Mouse (Mus musculus) frontal cortex, postnatal 10 days (tissue): Measurements from ENCODE around the gene Smco2.
A peak's percentile ranks its signal among the peaks of the same experiment; 100 is the strongest.

Experiments
- DNase-seq, 2 experiments: peaks; one replicate each; pipeline ENCODE4 v3.0.0; 2022; ENCODE audit warnings: low spot score in 2 of 2, mixed read lengths in 1 of 2

The Smco2 gene

GRCm38 (mm10) chr6:146850050-146850449 is at the start of gene Smco2:
TSS of gene Smco2 (plus strand) at chr6:146850104.
- no peak for DNase-seq

DNA sequence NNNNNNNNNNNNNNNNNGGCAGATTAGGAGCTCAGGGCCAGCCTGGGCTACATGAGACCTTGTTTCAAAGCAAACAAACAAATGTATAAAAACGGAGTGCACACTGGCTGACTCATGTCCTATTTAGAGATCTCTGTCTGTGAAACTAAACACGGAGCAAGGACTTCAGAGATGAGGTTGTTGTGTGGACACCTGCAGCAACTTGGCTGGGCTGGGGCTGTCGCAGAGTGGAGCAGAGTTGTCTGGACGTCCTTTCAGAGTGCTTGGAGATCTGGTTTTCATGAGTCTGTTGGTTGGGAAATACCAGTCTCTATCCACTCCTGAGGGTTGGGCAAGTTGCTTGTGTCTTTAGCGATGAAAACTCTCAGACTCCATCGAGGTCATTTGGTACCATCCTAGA is 39.9 kb upstream of the Smco2 start:
- no peak for DNase-seq

- no peak for DNase-seq
These were observed 36.9 kb upstream of the Smco2 start for GRCm38 (mm10) chr6:146813007-146813406.

DNA sequence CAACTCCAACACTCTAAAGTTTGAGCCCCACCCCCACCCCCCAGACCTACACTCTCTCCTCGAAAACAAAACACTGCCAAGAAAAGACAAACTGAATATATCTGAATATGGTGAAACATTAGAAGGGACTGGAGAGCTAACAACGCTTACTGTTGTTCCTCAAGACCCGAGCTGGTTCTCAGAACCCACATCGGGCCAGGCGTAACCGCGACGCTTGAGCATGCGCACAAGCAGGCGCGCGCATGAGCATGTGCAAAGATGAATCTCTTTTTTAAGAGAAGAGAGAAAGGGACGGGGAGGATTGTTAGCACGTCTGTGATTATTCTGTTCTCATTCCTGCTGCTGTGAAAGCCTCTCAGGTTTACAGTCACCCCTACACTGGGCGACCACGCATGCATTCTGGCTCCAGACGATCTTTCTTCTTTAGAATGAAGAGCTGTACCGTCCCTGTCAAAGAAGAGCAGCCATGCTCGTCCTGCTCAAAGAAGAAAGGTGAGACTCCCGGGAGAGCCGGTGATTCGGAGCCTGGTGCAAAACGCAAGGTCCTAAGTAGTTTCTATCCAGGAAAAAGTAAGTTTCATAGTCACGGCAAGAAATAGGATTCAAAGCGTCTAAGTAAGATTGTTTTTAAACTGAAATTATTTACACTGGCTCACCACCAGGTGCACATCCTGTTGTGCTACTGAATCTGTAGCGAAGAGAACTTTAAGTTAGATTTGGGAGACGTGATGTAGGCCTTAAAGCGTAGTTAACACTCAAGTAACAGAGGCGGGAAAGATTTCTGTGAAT is 29.5 kb upstream of the Smco2 start:
- DNase-seq = no peak

DNA sequence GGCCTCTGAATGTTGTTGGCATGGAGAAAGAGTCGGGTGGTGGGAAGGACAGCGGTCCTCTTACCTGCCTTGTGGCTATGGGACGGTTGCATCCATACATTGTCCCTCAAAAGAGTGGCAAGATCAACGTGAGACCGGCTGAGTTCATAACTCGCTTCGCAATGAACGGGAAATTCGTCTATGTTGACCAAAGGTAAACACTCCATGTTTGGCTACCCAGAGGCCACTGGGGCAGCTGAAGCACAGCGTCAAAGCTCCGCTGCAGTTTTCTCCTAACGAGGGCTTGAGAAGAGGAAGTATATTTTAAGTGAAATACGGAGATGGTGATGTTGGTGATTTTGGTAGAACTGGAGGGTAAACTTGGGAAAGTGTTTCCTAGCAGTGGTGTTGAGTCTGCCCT is 27.9 kb upstream of the Smco2 start:
- no peak for DNase-seq

DNA sequence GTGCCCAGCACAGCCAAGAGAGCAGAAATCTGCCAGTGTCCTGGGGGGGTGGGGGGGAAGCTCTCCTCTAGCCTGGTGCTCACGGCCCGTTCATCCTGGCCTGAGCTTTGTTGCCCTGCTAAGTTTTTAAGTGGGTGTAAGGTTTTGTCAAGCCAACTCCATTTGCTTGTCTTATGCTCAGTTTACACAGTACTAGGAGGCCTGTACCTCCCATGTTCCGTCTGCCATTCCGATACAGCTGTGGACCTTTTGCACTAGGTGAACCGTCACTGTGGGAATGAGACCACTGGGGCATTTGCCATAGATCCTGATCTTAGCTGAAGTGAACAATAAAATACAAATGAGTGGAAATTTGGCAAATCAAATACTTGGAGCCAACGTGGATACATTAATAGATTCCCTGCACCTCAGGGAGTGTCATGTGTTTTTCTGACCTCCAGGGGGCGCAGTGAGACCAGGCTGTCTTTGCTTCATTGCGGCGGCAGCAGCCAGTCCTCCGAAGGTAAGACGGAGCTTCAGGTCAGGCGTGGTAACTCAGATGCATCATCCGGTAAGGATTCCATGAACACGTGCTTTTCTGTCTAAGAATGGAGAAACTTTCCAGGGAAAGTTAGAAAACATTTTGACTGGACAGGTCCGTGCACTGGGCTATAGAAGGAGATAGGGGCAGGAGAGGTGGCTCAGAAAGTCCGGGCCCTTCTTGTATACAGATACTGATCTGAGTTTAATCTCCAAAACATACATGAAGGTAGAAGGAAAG is 25.0 kb upstream of the Smco2 start:
- peak; percentile 38 to 64 for DNase-seq

DNA sequence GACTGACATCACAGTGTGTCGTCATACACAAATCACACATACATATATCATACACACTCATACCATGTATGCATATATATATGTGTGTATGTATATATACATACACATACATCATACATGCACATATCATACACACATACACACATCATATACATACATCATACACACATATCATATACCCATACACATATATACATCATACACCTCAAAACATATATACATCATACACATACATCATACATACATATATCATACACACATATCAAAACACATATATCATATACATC is 24.5 kb upstream of the Smco2 start:
- no peak for DNase-seq

DNA sequence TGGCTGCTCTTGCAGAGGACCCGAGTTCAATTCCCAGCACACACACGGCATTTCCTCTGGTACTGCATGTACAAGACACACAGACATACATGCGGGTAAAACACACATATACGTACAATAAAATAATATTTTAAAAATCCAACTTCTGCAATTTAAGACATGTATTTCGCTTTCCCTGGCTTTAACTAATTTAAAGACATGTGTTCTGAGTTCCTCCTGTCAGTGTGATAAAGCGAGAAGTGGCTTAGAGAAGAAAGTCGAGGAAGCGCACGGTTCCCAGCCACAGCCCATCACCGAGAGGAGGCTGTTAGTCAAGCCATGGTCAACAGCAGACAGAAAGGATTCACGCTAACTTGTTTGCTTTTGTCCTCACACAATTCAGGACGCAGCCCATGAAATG is 18.6 kb upstream of the Smco2 start:
- no peak for DNase-seq

DNA sequence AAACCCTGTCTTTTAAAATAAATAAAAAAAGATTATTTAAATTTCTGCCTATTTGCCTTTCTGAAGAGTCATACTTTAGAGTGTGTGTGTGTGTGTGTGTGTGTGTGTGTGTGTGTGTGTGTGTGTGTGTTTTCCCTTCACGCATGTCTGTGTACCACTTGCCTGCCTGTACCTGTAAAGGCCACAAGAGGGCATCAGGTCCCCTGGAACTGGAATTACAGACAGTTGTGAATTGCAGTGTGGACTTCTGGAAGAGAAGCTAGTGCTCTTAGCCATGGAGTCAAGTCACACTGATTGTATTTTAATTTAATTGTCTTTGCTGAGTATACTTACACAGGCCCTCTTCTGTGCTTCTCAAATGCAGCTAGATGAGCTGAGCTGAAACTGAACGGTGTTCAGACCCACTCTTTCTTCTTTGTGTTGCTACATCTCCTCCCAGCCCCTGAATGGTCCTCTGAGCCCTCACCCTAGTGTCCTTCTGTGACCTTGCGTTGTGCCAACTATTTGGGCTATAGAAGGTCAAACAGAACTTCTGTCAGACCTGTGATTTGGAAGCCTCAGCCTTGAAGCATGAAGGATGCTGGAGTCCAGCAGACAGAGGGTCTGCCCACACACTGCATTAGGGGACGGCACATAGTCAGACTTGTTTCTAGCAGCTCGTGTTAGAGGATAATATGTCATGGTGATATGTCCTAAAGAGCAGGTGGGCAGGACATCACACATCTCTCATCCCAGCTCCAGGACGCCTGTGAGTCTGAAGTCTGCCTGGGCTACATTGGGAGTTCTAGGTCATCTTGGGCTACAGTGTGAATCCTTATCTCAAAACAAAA is 16.2 kb upstream of the Smco2 start:
- DNase-seq = peak; percentile 19 to 44

DNA sequence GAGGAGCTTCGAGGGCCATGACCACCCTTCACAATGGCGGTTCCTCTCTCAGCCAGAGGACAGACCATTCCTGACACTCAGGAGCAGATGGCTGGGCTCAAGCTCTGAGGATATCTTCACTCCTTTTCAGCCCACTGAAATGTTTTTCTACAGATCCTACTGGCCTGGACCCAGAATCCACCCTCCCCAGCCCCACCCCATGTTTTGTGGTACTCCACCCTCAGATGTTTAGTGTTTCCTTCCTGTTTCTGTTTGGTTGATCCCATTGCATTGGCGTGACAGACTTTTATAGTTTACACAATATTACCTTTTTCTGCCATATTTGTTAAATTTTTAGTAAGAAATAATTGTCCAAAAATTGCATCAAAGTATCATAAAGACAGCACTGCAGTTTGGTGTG is 15.6 kb upstream of the Smco2 start:
- no peak for DNase-seq

GRCm38 (mm10) chr6:146835784-146836183 is 14.1 kb upstream of the Smco2 start:
- DNase-seq = no peak

DNA sequence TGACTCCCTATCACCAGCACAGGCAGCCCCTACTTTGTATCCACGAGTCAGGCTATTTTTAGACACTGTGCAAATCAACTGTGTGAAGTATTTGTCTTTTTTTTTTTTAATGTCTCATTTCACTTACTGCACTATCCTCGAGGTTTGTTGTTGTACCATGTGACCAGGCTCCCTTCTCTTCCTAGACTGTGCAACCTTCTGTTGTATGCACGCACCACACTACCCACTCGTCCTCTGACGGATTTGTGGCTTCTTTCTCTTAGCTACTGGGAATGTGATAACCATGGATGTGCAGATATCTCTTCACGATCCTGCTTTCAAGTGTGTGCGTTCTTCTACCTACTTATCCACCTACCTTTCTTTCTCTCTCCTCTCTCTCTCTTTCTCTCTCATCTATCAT is 12.6 kb upstream of the Smco2 start:
- no peak for DNase-seq

GRCm38 (mm10) chr6:146838366-146838765 is 11.5 kb upstream of the Smco2 start:
- no peak for DNase-seq

DNA sequence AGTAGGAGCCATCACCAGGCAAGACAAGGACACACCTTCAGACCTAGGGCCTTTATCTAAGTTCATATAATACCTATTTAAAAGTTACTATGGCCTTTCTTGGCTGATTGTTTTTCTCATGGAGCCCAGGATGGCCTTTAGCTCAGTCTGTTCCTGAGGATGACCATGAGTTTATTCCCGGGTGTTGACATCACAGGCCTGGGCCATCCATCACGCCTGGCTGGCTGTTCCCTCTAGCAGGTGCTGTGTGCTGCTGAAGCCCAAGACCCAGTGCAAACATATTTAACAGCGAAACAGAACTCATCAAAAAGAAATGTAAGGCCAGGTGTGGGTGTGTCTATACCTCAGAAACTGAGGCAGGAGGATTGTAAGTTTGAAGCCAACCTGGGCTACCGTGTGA is 11.0 kb upstream of the Smco2 start:
- no peak for DNase-seq

DNA sequence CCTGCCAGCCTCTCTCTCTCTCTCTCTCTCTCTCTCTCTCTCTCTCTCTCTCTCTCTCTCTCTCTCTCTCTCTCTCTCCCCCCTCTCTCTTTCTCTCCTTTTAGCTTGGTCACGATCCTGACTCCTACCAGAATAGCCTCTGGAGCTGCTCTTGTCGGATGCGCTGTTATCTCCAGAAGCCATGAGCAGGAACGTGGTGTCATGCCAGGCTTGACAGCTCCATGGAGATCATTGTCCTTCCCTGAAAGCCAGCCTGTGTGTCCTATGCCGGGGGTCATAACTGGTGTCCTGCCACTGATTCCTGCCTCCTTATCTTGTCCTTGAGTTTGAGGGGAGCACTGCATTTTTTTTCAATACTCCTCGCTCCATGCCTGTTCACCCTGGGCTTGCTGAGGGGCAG is 5.0 kb upstream of the Smco2 start:
- DNase-seq = no peak

DNA sequence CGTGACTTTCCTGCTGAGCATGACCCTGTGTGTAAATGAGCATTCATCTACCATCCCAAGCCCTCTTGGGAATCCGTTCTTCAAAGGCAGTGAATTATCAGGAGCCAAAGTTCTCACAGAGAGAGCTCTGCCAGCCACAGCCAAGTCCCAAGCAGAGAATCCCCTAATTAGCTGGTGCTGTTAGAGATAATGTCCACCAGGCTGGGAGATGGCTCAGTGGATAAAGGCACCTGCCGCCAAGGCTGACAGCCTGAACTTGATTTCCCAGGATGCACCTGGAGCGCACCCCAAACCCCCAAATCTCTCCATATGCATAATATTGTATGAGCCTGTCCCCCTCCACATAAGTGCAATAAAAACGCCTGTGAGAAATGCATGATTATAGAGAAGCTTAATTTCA is 4.6 kb upstream of the Smco2 start:
- no peak for DNase-seq

DNA sequence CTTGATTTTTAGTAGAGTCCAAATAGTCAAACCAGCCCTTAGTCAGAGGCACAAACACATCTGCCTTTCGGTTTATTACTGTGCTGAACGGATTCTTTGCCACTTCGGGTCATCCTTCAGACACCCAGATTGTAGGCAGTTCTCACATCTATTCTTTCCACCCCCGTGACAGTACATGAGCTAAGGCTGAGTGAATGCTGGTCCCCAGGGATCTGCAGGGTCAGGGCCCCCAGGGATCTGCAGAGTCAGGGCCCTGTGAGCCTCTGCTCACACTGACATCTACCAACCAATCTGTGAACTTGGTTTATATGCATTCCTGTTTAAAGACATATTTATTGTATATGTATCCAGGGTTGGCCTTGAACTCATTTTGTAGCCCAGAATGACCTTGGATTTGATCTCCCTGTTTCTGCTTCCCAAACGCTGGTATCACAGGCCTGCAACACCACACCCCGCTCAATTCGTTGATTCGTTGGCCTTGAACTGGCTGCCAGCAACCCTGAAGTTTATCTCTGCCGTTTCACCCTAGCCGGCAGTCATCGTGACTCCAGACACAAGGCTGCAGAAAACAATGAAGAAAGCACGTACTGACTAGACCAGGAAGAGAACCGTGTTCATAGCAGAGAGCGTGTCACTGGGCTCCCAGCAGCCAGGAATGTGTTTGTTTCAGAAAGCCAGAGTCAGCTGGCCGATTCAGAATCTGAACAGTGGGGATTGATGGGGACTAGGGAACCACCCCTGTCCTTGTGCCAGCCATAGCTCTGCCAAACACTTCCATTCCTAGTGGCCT is 3.7 kb upstream of the Smco2 start:
- no peak for DNase-seq

DNA sequence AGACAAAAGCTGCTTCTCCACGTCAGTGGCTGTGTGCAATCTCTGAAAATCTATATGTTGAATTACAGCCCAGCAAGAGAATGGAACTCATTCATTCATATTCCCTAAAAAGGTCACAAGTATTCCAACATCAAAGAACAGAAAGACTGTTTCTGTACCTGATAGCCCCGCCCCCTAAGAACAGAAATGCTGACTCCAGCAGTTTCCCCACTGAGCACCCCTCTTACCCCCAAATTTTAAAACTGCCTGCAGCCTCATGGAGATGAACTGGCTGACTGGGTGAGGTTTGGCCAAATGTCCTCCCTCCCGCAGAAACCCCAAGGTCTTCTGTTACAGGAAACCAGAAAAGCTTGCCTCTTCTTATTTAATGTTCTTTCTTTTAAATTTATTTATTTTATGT is 2.5 kb upstream of the Smco2 start:
- DNase-seq = no peak

DNA sequence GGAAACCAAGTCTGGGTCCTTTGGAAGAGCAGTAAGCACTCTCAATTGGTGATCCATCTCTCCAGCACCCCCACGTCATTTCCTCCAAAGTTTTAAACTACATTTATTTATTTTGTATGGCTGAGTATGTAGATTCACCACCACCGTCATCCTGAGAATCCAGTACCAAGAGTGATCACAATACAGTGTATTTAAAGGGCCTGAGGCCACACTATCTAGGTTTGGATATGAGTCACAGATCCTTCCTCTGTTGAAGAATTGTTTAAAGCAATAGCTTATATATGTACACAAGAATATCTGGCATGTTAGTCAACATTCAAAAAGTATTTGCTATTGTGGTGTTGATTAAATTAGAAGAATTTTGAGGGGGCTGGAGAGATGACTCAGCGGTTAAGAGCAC is 1.6 kb upstream of the Smco2 start:
- no peak for DNase-seq

GRCm38 (mm10) chr6:146851916-146852315 is 2.0 kb downstream of the Smco2 start:
- no peak for DNase-seq

GRCm38 (mm10) chr6:146852739-146853138 is 2.8 kb downstream of the Smco2 start:
- no peak for DNase-seq

GRCm38 (mm10) chr6:146855185-146855584 is 5.3 kb downstream of the Smco2 start:
- no peak for DNase-seq
